Mouse (Mus musculus): ENCODE results near the gene Cyth3.

DNA sequence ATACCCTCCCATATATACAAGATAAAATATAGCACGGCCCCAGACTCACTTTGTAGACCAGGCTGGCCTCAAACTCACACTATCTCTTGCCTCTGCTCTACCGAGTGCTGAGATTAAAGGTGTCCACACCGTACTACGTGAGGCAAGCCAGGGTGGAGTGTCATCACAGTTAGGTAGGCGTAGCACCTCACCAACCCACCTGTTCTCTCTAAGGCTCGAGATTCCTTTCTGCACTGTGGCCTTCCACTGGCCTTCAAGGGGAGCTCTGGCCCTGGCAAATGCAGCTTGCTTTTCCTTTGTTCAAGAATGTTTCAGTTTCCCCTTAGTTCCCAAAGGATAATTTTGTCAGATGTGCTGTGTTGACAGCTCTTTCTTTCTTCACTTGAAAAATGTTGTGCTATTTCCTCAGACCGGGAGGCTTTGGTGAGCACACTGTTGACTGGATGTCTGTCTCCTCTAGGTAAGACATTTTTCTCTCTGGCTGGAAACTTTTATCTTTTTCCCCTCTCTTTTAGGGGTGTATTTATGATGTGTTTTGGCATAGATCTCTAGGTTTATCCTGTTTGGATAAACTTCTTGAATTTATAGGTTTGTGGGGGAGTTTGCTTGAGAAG lies 40.9 kb downstream of the Cyth3 start:
- no peak for TF ChIP-seq GATA1 (IDR thresholded peaks at IDR 0.05; ENCODE audit: borderline replicate concordance, low read length)
- no peak for TF ChIP-seq GATA2 (IDR thresholded peaks at IDR 0.05; ENCODE audit: borderline replicate concordance, low read depth, low read length)
